Mouse (Mus musculus): ENCODE measurements at regions not wholly inside any gene's neighbourhood (a gene's known extent, or its start where the extent isn't known, plus 50 kb on each side); places are given as distances from the start of the nearest gene placed in this dataset.

GRCm38 (mm10) chr1:128803058-128803432 lies 211.0 kb upstream of the Cxcr4 start:
- TF ChIP-seq CTCF (IDR thresholded peaks at IDR 0.05; ENCODE audit: extremely low read depth, insufficient read length, insufficient replicate concordance, low read depth, low read length): no peak
- no peak for TF ChIP-seq POLR2A (IDR thresholded peaks at IDR 0.05; ENCODE audit: low read depth, low read length)

All from small intestine, adult 2 months (tissue).